Mouse (Mus musculus) testis, adult 2 months (tissue): ENCODE results near the gene 1110051M20Rik.

Source experiments
- CTCF ChIP-seq: fragments of 200-500 bp; IDR thresholded peaks from 2 replicates; pipeline ENCODE4 v1.5.1; 2012; ENCODE audit warnings: low read depth, mild to moderate bottlenecking, inconsistent platforms, low read length, moderate library complexity; ENCODE audit not compliant: control insufficient read depth, insufficient read depth, insufficient replicate concordance
- POLR2A ChIP-seq: fragments of 200-500 bp; IDR thresholded peaks from 2 replicates; pipeline ENCODE4 v1.6.1; 2012; ENCODE audit warnings: low read depth, mild to moderate bottlenecking, inconsistent platforms, low read length, moderate library complexity; ENCODE audit not compliant: control insufficient read depth

- TF ChIP-seq POLR2A = no peak
- TF ChIP-seq CTCF = no peak
Measured at GRCm38 (mm10) chr2:91328729-91329125, 115.8 kb downstream of the 1110051M20Rik start.
